Mouse (Mus musculus) embryonic facial prominence, embryonic 14.5 days (tissue): ENCODE results near the gene Kcnh2. TPM values are rescaled to one million over a fixed set of nuclear protein-coding genes. Genes with fewer than 3 reads are reported as not detected.
A peak's percentile ranks its signal among the peaks of the same experiment; 100 is the strongest.

Experiments
- ATAC-seq: fragments of 200-750 bp; cut with Nextera tagmentation; 2 replicates; pipeline ENCODE4 v1.8.0; 2017; ENCODE audit warnings: low read depth, moderate number of reproducible peaks, moderate TSS enrichment
- DNase-seq: peaks from one replicate; pipeline ENCODE4 v3.0.0-alpha.2; 2015; ENCODE audit warnings: low spot score
- H3K27ac ChIP-seq: fragments of 300-500 bp; sonication (generic); replicated peaks from 2 replicates; pipeline ENCODE4 v1.5.1; 2014; ENCODE audit warnings: low read depth, mild to moderate bottlenecking, low read length, moderate library complexity
- H3K27me3 ChIP-seq: fragments of 300-500 bp; sonication (generic); replicated peaks from 2 replicates; pipeline ENCODE4 v1.6.1; 2014; ENCODE audit warnings: low read length; ENCODE audit not compliant: control insufficient read depth, insufficient read depth
- H3K36me3 ChIP-seq: fragments of 300-500 bp; sonication (generic); 2 replicates; pipeline ENCODE4 v1.6.1; 2014; ENCODE audit warnings: low read length, mixed read lengths; ENCODE audit not compliant: control insufficient read depth, insufficient read depth
- H3K4me1 ChIP-seq: fragments of 300-500 bp; sonication (generic); 2 replicates; pipeline ENCODE4 v1.6.1; 2014; ENCODE audit warnings: antibody characterized with exemption, low read length; ENCODE audit not compliant: control insufficient read depth, insufficient read depth
- H3K4me2 ChIP-seq: fragments of 300-500 bp; sonication (generic); 2 replicates; pipeline ENCODE4 v1.6.1; 2014; ENCODE audit warnings: low read depth, mild to moderate bottlenecking, low read length, moderate library complexity, mixed read lengths
- H3K4me3 ChIP-seq: fragments of 300-500 bp; sonication (generic); 2 replicates; pipeline ENCODE4 v1.5.1; 2014; ENCODE audit warnings: low read depth, mild to moderate bottlenecking, low read length
- H3K9ac ChIP-seq: fragments of 300-500 bp; sonication (generic); 2 replicates; pipeline ENCODE4 v1.6.1; 2014; ENCODE audit warnings: low read depth, mild to moderate bottlenecking, low read length, moderate library complexity, mixed read lengths
- H3K9me3 ChIP-seq: fragments of 300-500 bp; sonication (generic); 2 replicates; pipeline ENCODE4 v1.6.1; 2016; ENCODE audit warnings: low read length; ENCODE audit not compliant: control insufficient read depth
- WGBS: fragments of 180-500 bp; shearing (Covaris S2); extraction: QIAGEN DNeasy Blood & Tissue Kit; methylation state at CpG from one replicate; pipeline ENCODE4 v1.1.7; 2014; 5-methylcytosine and 5-hydroxymethylcytosine counted together
- polyA plus RNA-seq: library from polyadenylated mRNA; unstranded; fragments of >200 nt; fragmentation: Nextera tagmentation; extraction: Ambion mirVana; gene quantifications from 2 replicates; pipeline ENCODE4 v1.2.1, GENCODE M21; 2014

The Kcnh2 gene
- polyA plus RNA-seq, 1 experiment from 2014 or later, result 7.6 TPM

DNA sequence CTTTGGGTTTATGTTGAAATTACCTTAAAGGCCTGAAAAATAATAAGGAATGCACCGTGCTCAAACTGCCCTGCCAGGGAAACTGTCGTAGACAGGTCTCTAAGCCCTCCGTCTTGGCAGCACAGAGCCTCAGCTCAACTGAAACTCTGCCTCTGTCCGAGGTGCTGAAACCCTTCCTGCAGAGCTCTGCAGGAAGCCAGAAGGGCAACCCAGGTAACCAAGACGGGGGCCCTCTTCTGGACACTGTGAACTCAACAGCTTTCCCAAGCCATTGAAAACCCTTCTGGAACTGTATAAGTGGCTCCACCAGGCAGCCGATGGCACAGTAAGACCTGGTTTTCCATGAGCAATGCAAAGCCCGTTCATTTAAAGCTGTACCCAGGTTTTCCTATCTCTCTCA lies 6.1 kb upstream of the Kcnh2 start:
- WGBS, result 16% methylated on average over 7 of the region's 7 CpGs

DNA sequence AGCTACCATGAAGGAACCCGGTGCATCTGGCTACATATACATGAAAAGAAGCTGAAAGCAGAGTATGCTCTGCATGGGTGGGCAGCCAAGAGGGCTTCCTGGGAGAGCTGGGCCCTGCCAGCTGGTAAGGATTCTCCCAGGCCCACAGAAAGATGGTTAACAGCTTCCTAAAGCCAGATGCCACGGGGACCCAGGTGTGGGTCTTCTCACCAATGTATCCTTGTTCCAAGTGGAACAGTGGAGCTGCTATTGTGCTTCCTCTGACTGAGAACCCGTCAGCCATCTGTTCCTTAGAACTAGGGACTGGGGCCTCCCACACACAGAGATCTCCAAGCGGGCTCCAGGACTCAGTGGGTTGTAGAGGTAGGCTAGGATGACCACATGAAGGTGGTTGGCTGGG lies 5.4 kb upstream of the Kcnh2 start:
- Histone ChIP-seq H3K9me3 (no peaks in the 10 kb centered on the region), H3K4me3 (no peak overlapping the region), H3K27me3 (peaks cover 16% of the 10 kb centered on the region), H3K36me3 (no peaks in the 10 kb centered on the region), H3K4me2 (no peak overlapping the region), H3K27ac (no peak overlapping the region), H3K4me1 (0 out of 2 replicates have a peak, but pooled peaks cover 5% of the 10 kb centered on the region), H3K9ac (no peak overlapping the region)
- WGBS, result 55% methylated on average over 4 of the region's 4 CpGs
- DNase-seq, result no peak
- no peak for ATAC-seq

More for the DNA sequence above, 6.1 kb upstream of the Kcnh2 start:
- Histone ChIP-seq H3K36me3 (no peaks in the 10 kb centered on the region), H3K27me3 (peaks cover 14% of the 10 kb centered on the region), H3K4me2 (no peak overlapping the region), H3K9me3 (no peaks in the 10 kb centered on the region), H3K27ac (no peak overlapping the region), H3K4me3 (no peak overlapping the region), H3K4me1 (0 out of 2 replicates have a peak, but pooled peaks cover under 1% of the 10 kb centered on the region), H3K9ac (no peak overlapping the region)
- DNase-seq (peak; percentile 96), ATAC-seq (peak; percentile 48)

DNA sequence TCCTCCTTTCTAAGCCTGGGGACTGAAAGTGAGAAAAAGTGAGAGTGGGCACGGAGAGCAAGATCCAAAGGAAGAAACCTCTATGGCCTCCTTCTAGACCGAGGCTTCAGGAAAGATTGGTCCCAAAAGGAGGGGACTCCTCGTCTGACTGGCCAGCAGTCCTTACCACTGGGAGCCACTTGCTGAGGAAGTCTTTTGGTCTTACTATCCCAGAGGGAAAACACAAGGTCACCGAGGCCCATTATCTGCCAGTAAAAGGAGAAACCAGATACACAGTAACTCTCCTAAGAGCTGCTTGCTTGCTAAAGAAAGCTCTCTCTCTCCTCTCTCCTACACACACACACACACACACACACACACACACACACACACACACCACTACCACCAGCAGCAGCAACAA lies 1.9 kb upstream of the Kcnh2 start:
- WGBS, result 22% methylated on average over 4 of the region's 4 CpGs
- ATAC-seq, result no peak
- Histone ChIP-seq H3K4me3 (no peak overlapping the region), H3K27ac (no peak overlapping the region), H3K4me1 (peaks cover 17% of the 10 kb centered on the region), H3K27me3 (peaks cover 44% of the 10 kb centered on the region), H3K4me2 (no peak overlapping the region; the same call in 1 of the 2 replicates), H3K9ac (no peak overlapping the region), H3K9me3 (no peaks in the 10 kb centered on the region), H3K36me3 (no peaks in the 10 kb centered on the region)
- no peak for DNase-seq

DNA sequence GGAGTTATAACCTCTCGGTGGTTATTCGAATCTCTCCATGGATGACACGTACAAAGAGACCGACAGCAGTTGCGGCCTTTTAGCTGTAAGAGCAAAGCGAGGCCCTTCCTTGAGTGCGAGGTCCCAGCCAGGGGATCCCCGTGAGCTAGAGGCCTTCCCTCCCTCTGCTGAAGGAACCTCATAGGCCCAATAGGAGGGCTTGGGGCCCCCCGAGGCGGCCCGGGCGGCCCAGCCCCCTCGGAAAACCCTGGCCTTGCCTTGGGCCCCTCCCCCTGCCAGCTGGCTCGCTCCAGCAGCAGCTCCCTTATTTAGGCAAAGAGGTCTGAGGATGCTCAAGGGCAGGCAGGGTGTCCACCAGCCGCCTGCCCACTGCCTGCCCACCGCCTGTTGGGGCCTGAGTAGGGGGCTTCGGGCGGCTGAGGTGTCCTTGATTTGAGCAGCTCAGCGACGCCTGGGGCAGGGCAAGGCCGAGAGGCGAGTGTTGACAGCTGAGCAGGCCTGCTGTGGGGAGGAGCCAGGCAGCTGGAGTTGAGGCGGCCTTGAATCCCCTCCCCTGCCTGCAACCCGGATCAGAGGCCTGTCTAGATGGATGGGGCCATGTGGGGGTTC lies 951 bp upstream of the Kcnh2 start:
- Histone ChIP-seq H3K27me3 (peaks cover 50% of the 10 kb centered on the region), H3K36me3 (no peaks in the 10 kb centered on the region), H3K4me1 (peaks cover 21% of the 10 kb centered on the region), H3K4me3 (peak overlapping the region; percentile 63), H3K27ac (peak overlapping the region; percentile 69; the same call in 1 of the 2 replicates), H3K4me2 (peak overlapping the region; percentile 99), H3K9me3 (no peaks in the 10 kb centered on the region), H3K9ac (peak overlapping the region; percentile 22; the same call in 1 of the 2 replicates)
- 3% methylated on average over 20 of the region's 24 CpGs for WGBS
- ATAC-seq (peak; percentile 71), DNase-seq (peak; percentile 90)

DNA sequence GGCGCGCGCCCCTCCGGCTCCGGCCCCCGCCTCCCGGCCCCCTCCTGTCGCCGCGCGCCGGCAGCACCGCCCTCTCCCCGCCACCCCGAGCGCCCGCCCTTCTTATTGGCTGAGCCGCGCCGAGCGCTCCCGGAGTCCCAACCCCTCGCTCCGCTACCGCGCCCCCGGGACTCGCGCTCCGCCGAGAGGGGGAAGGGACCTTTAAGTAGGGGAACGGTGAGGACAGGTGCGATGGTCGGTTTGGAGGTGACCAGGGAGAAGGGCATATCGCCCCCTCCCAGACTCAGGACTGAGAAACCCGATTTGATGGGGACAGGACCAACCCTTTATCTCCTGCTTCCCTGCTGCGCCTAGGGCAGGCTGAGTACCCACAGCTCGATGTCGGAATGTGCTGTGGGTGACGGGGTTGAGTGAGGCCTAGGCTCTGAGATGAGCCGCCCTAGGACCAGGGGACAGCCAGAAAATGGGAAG lies 332 bp upstream of the Kcnh2 start:
- under 1% methylated on average over 10 of the region's 41 CpGs for WGBS
- peak overlapping the region; percentile 63 for H3K4me3 ChIP-seq
- no peaks in the 10 kb centered on the region for H3K9me3 ChIP-seq
- ATAC-seq (peak; percentile 87), DNase-seq (peak; percentile 93)
- H3K27me3 ChIP-seq, result peaks cover 50% of the 10 kb centered on the region
- H3K4me2 ChIP-seq, result peak overlapping the region; percentile 99
- H3K27ac ChIP-seq, result peak overlapping the region; percentile 69; the same call in 1 of the 2 replicates
- peak overlapping the region; percentile 66; the same call in 1 of the 2 replicates for H3K9ac ChIP-seq
- peaks cover 21% of the 10 kb centered on the region for H3K4me1 ChIP-seq
- H3K36me3 ChIP-seq, result no peaks in the 10 kb centered on the region

DNA sequence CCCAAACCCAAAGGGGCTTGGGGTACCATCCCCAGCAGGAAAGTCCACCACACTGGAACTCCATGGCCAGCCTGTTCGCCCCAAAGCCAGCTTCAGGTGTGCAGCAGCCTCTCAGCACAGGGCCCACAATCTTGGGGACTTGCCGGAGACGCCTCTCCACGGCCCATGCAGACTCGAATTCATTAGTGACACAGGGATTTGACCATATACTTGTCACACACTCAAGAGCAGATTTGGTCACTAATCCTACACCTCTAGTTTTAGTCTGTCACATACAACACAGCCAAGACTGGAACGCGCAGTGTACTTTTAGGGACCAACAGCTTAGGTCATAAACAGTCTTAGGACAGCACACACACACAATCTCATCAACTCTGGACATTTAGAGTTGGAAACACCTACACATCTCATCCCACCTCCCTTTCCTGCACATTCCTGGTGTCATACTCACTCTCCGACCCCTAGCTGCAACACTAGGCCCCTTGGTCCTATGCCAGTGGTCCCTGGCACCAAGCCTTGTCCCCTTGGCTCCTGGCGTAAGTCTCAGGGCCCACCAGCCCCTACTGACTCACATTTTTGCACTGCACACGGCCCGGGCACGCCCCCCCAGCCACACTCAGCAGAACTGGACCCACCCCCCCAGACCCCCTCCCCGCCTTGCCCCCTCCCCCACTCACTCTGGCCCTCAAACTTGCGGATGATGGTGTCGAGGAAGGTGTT lies 713 bp downstream of the Kcnh2 start:
- Histone ChIP-seq H3K9ac (peak overlapping the region; percentile 66), H3K9me3 (no peaks in the 10 kb centered on the region), H3K27ac (no peak overlapping the region), H3K36me3 (no peaks in the 10 kb centered on the region), H3K4me1 (peaks cover 21% of the 10 kb centered on the region), H3K27me3 (peaks cover 50% of the 10 kb centered on the region), H3K4me2 (peak overlapping the region; percentile 99), H3K4me3 (peak overlapping the region; percentile 63)
- ATAC-seq, result no peak
- no peak for DNase-seq
- 39% methylated on average over 14 of the region's 15 CpGs for WGBS

DNA sequence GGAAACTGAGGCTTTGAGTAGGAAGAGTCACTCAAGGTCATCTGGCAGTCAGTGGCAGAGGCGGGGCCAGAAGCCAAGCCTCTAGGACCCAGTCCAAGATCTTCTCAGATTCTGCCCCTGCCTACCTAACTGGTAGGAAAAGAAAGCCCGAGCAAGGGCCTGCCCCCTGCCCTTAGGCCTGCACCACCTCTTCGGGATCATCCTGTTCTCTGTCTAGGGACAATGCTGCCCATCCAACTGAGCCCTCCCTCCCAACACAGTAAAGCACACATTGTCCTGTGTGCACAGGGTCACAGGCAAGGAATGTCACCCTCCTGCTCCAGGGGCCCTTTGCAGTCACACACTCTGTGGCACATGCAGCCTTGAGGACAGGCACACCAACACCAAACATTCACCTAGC lies 1.3 kb downstream of the Kcnh2 start:
- no peak for ATAC-seq
- H3K36me3 ChIP-seq, result no peaks in the 10 kb centered on the region
- peaks cover 21% of the 10 kb centered on the region for H3K4me1 ChIP-seq
- no peak overlapping the region for H3K27ac ChIP-seq
- no peaks in the 10 kb centered on the region for H3K9me3 ChIP-seq
- no peak overlapping the region; the same call in 1 of the 2 replicates for H3K4me3 ChIP-seq
- no peak overlapping the region for H3K9ac ChIP-seq
- peak overlapping the region; percentile 99 for H3K4me2 ChIP-seq
- WGBS, result 38% methylated on average over 3 of the region's 3 CpGs
- peaks cover 50% of the 10 kb centered on the region for H3K27me3 ChIP-seq
- no peak for DNase-seq

DNA sequence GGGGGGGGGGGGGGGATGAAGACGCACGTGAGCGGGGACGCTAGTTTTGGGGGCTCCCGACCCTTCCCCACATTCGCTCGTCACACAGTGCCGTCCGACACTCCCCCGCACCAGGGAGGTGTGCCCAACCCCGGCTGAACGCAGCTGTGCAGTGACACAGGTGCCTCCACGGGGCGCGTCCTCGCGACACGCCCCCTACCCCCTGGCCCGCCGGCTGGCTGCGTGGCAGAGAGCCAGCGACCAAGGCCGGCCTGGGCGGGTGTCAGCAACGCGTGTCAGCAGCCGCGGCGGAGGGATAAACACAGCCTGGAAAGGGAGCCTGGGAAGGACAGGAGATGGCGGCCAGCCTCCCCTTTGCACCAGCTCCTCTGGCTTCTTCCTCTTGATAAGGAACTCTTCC lies 2.9 kb downstream of the Kcnh2 start:
- Histone ChIP-seq H3K9me3 (no peaks in the 10 kb centered on the region), H3K4me1 (peaks cover 21% of the 10 kb centered on the region), H3K36me3 (no peaks in the 10 kb centered on the region), H3K4me2 (peak overlapping the region; percentile 86), H3K27ac (no peak overlapping the region), H3K4me3 (peak overlapping the region; percentile 45), H3K27me3 (peaks cover 44% of the 10 kb centered on the region), H3K9ac (peak overlapping the region; percentile 36; the same call in 1 of the 2 replicates)
- 0% methylated on average over 2 of the region's 30 CpGs for WGBS
- ATAC-seq, result no peak; the same call in 1 of the 2 replicates
- DNase-seq, result peak; percentile 56
